Mouse (Mus musculus) forebrain, embryonic 12.5 days (tissue): ENCODE measurements around the gene Nr6a1. TPM values are rescaled to one million over a fixed set of nuclear protein-coding genes. Genes with fewer than 3 reads are reported as not detected.

Experiments
- ATAC-seq: fragments of 200-750 bp; cut with Nextera tagmentation; 2 replicates; pipeline ENCODE4 v1.8.0; 2017; ENCODE audit warnings: moderate TSS enrichment; ENCODE audit not compliant: low FRiP score
- H3K27ac ChIP-seq: fragments of 300-500 bp; sonication (generic); 2 replicates; pipeline ENCODE4 v1.5.1; 2016; ENCODE audit warnings: mild to moderate bottlenecking
- H3K27me3 ChIP-seq: fragments of 300-500 bp; sonication (generic); 2 replicates; pipeline ENCODE4 v1.6.1; 2016; ENCODE audit warnings: mild to moderate bottlenecking
- H3K36me3 ChIP-seq: fragments of 300-500 bp; sonication (generic); replicated peaks from 2 replicates; pipeline ENCODE4 v1.6.1; 2016; ENCODE audit warnings: mild to moderate bottlenecking
- H3K4me1 ChIP-seq: fragments of 300-500 bp; sonication (generic); 2 replicates; pipeline ENCODE4 v1.6.1; 2016
- H3K4me2 ChIP-seq: fragments of 300-500 bp; sonication (generic); 2 replicates; pipeline ENCODE4 v1.6.1; 2016; ENCODE audit warnings: mild to moderate bottlenecking, moderate library complexity
- H3K4me3 ChIP-seq: fragments of 300-500 bp; sonication (generic); replicated peaks from 2 replicates; pipeline ENCODE4 v1.5.1; 2016; ENCODE audit warnings: mild to moderate bottlenecking
- H3K9ac ChIP-seq: fragments of 300-500 bp; sonication (generic); 2 replicates; pipeline ENCODE4 v1.6.1; 2016; ENCODE audit warnings: mild to moderate bottlenecking
- H3K9me3 ChIP-seq: fragments of 300-500 bp; sonication (generic); 2 replicates; pipeline ENCODE4 v1.6.1; 2016
- WGBS: fragments of 180-500 bp; shearing (Covaris S2); methylation state at CpG from one replicate; pipeline ENCODE4 v1.1.7; 2016; 5-methylcytosine and 5-hydroxymethylcytosine counted together
- polyA plus RNA-seq: library from polyadenylated mRNA; unstranded; fragments of >200 nt; fragmentation: Nextera tagmentation; extraction: Ambion mirVana; gene quantifications from 2 replicates; pipeline ENCODE4 v1.2.1, GENCODE M21; 2016

Gene Nr6a1
- polyA plus RNA-seq, 1 experiment from 2014 or later = 2.7 TPM

- peaks cover 20% of the 10 kb centered on the region for H3K36me3 ChIP-seq
- H3K9ac ChIP-seq = no peak overlapping the region
- H3K4me2 ChIP-seq = no peak overlapping the region
- WGBS = 92% methylated on average over 6 of the region's 6 CpGs
- no peak overlapping the region for H3K4me3 ChIP-seq
- no peak overlapping the region for H3K27ac ChIP-seq
- no peak for ATAC-seq
- H3K9me3 ChIP-seq = no peaks in the 10 kb centered on the region
- no peaks in the 10 kb centered on the region for H3K4me1 ChIP-seq
- H3K27me3 ChIP-seq = no peaks in the 10 kb centered on the region
These were observed 92.0 kb downstream of the Nr6a1 start for GRCm38 (mm10) chr2:38835489-38835888.

GRCm38 (mm10) chr2:38831976-38832375, 95.5 kb downstream of the Nr6a1 start:
- Histone ChIP-seq H3K36me3 (peaks cover 16% of the 10 kb centered on the region), H3K9me3 (no peaks in the 10 kb centered on the region), H3K4me1 (peaks cover 9% of the 10 kb centered on the region; the same call in 1 of the 2 replicates), H3K27me3 (no peaks in the 10 kb centered on the region), H3K4me3 (no peak overlapping the region), H3K27ac (no peak overlapping the region), H3K4me2 (no peak overlapping the region), H3K9ac (no peak overlapping the region)
- no peak for ATAC-seq

DNA sequence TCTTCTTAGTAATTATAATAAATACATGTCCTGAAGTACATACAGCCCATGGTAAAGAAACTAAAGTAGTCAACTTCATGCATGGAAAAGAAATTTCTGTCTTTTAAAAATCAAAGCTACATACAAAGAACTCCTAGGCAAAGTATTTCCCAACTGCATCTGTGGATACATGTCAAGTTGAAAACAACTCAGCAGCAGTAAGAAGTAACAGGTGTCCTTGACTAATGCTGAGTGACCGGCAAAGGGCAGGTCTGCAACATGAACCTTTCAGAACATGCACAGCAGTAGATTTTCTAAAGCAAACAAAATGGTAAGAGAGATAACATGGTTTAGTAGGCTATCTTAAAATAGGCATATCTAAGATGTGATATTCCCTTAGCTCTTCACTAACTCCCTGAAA, 98.0 kb downstream of the Nr6a1 start:
- Histone ChIP-seq H3K27ac (no peak overlapping the region), H3K27me3 (no peaks in the 10 kb centered on the region), H3K4me3 (no peak overlapping the region), H3K4me1 (peaks cover 16% of the 10 kb centered on the region; the same call in 1 of the 2 replicates), H3K9me3 (no peaks in the 10 kb centered on the region), H3K36me3 (peaks cover 16% of the 10 kb centered on the region), H3K4me2 (no peak overlapping the region), H3K9ac (no peak overlapping the region)
- WGBS = 79% methylated on average over 1 of the region's 1 CpGs
- ATAC-seq = no peak

DNA sequence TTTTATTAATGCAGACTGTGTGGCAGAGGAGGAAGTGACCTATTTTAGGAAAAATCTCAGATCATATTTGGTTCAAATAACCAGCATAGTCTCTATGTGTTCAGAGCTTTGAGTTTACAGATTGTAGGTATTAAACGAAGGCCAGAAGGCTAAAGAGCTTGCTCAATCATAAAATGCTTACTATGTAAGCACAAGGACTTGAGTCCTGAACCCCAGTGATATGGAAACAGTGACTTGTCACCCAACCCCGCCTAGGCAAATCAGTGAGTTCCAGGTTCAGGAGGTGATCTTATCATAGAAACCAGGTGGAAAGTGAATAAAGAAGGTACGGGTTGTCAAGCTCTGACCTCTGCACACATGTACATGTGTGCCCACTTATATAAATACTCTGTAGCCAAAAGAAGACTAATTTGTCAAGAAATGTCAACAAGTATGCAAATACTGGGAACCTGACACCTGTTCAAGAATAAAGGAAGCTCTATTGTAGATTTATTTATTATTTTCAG, 99.6 kb downstream of the Nr6a1 start:
- Histone ChIP-seq H3K27ac (no peak overlapping the region), H3K4me2 (no peak overlapping the region)
- WGBS = 85% methylated on average over 3 of the region's 3 CpGs

DNA sequence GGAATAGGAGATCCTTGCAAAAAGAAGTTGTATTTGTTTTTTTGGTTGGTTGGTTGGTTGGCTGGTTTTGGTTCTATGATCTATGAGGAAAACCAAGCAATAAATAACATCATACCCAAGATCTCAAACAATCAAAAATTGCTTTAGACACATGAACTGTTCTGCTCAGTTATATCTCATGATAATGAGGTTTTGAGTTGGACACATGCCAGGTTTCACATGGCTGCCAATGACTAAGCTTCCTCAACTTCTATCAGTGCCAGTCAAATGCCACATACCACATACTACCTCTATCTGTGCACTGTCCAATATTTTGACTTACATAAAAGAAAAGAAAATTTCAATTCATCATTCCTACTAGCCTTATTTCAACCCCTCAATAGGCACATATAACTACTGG, 101.3 kb downstream of the Nr6a1 start:
- H3K4me3 ChIP-seq = 0 out of 2 replicates have a peak overlapping the region, but pooled peaks have one; percentile 10
- H3K9ac ChIP-seq = no peak overlapping the region
- H3K4me2 ChIP-seq = peak overlapping the region; percentile 34
- no peak for ATAC-seq
- peaks cover 12% of the 10 kb centered on the region for H3K36me3 ChIP-seq
- H3K9me3 ChIP-seq = no peaks in the 10 kb centered on the region
- no peaks in the 10 kb centered on the region for H3K27me3 ChIP-seq
- no peak overlapping the region for H3K27ac ChIP-seq
- H3K4me1 ChIP-seq = peaks cover 16% of the 10 kb centered on the region; the same call in 1 of the 2 replicates

More for the DNA sequence above, 99.6 kb downstream of the Nr6a1 start:
- Histone ChIP-seq H3K27me3 (no peaks in the 10 kb centered on the region), H3K4me3 (no peak overlapping the region), H3K9me3 (no peaks in the 10 kb centered on the region), H3K9ac (no peak overlapping the region), H3K36me3 (peaks cover 16% of the 10 kb centered on the region), H3K4me1 (peaks cover 16% of the 10 kb centered on the region; the same call in 1 of the 2 replicates)
- ATAC-seq = no peak

- WGBS = under 1% methylated on average over 15 of the region's 15 CpGs
- 0 out of 2 replicates have a peak, but pooled peaks cover 6% of the 10 kb centered on the region for H3K36me3 ChIP-seq
These were observed 102.4 kb downstream of the Nr6a1 start for GRCm38 (mm10) chr2:38824791-38825768.

DNA sequence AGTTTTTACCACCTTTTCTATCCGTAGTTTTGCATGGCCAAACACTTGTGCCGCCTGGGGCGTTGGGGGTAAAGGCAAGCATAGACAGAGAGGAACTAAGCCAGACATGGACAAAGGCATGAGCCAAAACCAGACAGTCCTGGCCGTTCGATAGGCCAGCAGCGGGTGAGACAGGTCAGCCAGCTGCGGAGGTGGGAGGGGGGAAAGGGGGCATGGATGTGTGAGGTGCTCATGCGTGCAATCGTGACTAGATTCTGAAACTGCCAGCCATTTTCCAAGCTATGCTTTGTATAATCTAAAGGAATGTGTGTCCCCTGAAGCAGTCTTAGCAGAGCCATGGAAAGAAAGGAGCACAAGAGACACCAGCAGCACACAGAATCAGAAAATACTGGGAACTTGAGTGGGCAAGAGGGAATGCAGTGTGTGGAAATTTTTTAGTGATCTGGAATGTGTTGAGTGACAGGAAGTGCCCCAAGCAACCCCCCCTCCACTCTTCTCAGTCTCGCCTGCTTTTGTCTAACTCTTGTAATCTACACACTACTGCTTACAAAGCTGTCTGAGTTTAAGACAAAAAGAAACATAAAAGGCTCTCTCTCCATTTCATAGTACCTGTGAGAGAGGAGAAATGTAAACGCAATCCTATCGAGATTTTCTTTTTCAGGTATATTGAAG, 103.4 kb downstream of the Nr6a1 start:
- Histone ChIP-seq H3K4me2 (peak overlapping the region; percentile 66), H3K9ac (peak overlapping the region; percentile 74), H3K36me3 (0 out of 2 replicates have a peak, but pooled peaks cover 6% of the 10 kb centered on the region), H3K27ac (peak overlapping the region; percentile 99), H3K4me1 (peaks cover 16% of the 10 kb centered on the region; the same call in 1 of the 2 replicates), H3K9me3 (no peaks in the 10 kb centered on the region), H3K27me3 (no peaks in the 10 kb centered on the region), H3K4me3 (peak overlapping the region; percentile 57)
- ATAC-seq = peak; percentile 88
- WGBS = 2% methylated on average over 12 of the region's 12 CpGs

More at GRCm38 (mm10) chr2:38824791-38825768, 102.4 kb downstream of the Nr6a1 start:
- Histone ChIP-seq H3K4me2 (peak overlapping the region; percentile 62), H3K4me3 (peak overlapping the region; percentile 49), H3K27ac (peak overlapping the region; percentile 96), H3K9ac (peak overlapping the region; percentile 64), H3K4me1 (peaks cover 16% of the 10 kb centered on the region; the same call in 1 of the 2 replicates), H3K9me3 (no peaks in the 10 kb centered on the region), H3K27me3 (no peaks in the 10 kb centered on the region)
- peak; percentile 57; the same call in 1 of the 2 replicates for ATAC-seq

GRCm38 (mm10) chr2:38823406-38823805, 104.1 kb downstream of the Nr6a1 start:
- 0 out of 2 replicates have a peak, but pooled peaks have one; percentile 19 for ATAC-seq
- 0 out of 2 replicates have a peak, but pooled peaks cover 6% of the 10 kb centered on the region for H3K36me3 ChIP-seq

DNA sequence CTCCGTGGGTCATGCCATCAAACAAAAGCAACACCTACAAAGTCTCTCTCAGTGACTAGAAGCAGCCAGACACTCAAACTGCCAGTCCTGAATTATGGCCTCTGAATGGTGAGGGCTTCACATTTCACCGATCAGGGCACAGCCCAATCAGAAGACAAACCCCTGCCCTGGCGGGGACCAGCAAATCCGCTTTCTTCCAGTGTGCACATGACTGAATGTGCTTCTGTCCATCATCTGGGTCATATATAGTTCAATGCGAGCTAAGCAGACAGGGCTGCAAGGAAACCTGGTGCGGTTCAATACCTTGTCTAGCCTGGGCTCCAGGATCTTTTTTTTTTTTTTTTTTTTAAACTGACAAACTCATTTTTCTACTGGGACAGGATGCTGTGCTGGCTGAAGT, 104.5 kb downstream of the Nr6a1 start:
- Histone ChIP-seq H3K27me3 (no peaks in the 10 kb centered on the region), H3K4me2 (peak overlapping the region; percentile 66), H3K4me3 (peak overlapping the region; percentile 57), H3K36me3 (0 out of 2 replicates have a peak, but pooled peaks cover 5% of the 10 kb centered on the region), H3K9ac (peak overlapping the region; percentile 74), H3K27ac (peak overlapping the region; percentile 99), H3K4me1 (peaks cover 15% of the 10 kb centered on the region; the same call in 1 of the 2 replicates), H3K9me3 (no peaks in the 10 kb centered on the region)
- WGBS = 2% methylated on average over 6 of the region's 6 CpGs
- peak; percentile 90 for ATAC-seq

More at GRCm38 (mm10) chr2:38823406-38823805, 104.1 kb downstream of the Nr6a1 start:
- no peaks in the 10 kb centered on the region for H3K9me3 ChIP-seq
- peaks cover 16% of the 10 kb centered on the region; the same call in 1 of the 2 replicates for H3K4me1 ChIP-seq
- H3K27ac ChIP-seq = peak overlapping the region; percentile 99
- peak overlapping the region; percentile 74 for H3K9ac ChIP-seq
- H3K27me3 ChIP-seq = no peaks in the 10 kb centered on the region
- WGBS = 2% methylated on average over 8 of the region's 8 CpGs
- H3K4me2 ChIP-seq = peak overlapping the region; percentile 66
- H3K4me3 ChIP-seq = peak overlapping the region; percentile 57

- Histone ChIP-seq H3K4me2 (no peak overlapping the region), H3K9me3 (no peaks in the 10 kb centered on the region), H3K4me3 (no peak overlapping the region), H3K36me3 (no peaks in the 10 kb centered on the region), H3K9ac (no peak overlapping the region), H3K27ac (no peak overlapping the region), H3K4me1 (no peaks in the 10 kb centered on the region), H3K27me3 (no peaks in the 10 kb centered on the region)
- no peak for ATAC-seq
- 69% methylated on average over 4 of the region's 4 CpGs for WGBS
These were observed 110.0 kb downstream of the Nr6a1 start for GRCm38 (mm10) chr2:38817487-38817886.

DNA sequence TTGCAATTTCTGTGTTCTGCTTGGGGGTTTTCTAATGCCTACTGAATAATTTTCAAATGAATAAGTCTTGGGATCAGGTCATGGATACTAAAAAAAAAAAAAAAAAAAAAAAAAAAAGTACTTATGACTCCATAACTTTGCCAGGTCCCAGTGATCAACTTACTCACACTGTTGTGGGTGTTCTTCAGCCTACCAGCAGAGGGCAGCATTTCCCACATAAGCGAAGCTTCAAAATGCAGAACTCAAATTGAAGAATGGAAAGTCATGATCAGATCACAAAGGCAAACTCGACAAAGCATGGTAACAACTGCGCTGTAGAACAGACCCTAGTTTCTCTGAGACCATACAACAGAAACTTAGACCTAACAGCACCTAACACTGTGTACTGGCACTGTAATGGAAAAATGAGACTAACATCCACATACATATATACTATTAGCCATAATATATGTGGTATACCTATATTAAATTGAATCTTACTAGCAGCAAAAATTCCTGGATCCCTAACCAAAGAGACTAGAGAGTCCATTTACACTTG, 130.3 kb downstream of the Nr6a1 start:
- no peak overlapping the region for H3K9ac ChIP-seq
- WGBS = 19% methylated on average over 3 of the region's 3 CpGs
- H3K36me3 ChIP-seq = no peaks in the 10 kb centered on the region
- 0 out of 2 replicates have a peak, but pooled peaks have one; percentile 49 for ATAC-seq
- H3K27me3 ChIP-seq = no peaks in the 10 kb centered on the region
- no peak overlapping the region for H3K27ac ChIP-seq
- no peaks in the 10 kb centered on the region for H3K4me1 ChIP-seq
- H3K9me3 ChIP-seq = no peaks in the 10 kb centered on the region
- no peak overlapping the region for H3K4me3 ChIP-seq
- H3K4me2 ChIP-seq = no peak overlapping the region
